Mouse (Mus musculus): ENCODE results near the gene Slc45a1. TPM values are rescaled to one million over a fixed set of nuclear protein-coding genes. Genes with fewer than 3 reads are reported as not detected.

Gene Slc45a1
- polyA plus RNA-seq, 1 experiment from 2014 or later: not detected

DNA sequence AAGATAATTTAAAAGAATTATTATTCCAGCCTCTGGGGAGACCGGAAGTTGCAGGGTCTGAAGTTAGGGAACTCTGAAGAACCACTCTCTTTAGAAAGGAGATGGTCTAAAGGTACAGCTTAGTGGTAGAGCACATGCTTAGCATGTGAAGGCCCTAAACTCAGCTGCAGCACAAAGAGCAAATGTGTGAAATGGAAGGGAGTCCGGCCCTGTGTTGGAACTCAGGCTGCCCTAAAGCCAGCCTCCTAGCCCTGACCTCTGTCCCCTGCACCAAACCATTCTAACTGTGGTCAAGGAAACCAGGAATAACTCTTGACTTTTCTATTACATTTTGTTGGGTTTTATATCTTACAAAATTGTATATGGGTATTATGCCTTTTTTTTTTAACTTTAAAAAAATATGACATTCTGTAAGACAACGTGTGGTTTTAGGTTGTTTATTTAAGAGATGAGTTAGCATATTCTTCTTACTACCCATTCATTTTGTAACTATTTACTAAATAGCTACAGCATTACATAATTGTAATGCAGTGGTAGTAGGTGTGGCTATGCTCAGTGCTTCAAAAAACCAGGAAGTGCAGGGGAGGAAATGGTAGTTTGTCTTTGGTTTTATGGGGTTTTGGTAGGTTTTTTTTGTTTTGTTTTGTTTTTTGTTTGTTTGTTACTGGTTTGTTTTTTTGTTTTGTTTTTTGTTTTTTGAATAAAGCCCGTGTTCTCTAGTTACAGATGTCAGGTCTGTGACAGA lies 58.3 kb downstream of the Slc45a1 start:
- POLR2A ChIA-PET: no interaction called here
- ATAC-seq: no peak
- in situ Hi-C loops (cut with MboI; ENCODE audit: low pct_unique_long_range_greater_than_20kb): no loop called here

DNA sequence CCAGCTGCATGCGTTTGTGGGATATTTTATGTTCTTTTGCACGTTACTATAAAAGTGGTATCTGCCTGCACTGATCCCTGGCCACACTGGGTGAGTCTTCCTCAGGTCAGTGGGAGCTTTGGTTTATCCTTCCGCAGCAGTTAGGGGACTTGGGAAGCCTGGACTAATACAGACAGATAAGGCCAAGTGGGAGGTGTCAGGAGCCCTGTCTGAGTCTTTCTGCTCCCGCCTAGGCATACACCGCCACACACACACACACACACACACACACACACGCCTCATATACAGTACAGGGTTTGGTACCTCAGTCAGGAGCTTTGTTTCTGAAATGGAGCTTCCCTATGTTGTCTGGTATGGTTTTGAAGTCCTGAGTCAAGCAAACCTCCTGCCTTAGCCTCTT lies 59.9 kb downstream of the Slc45a1 start:
- no peak for DNase-seq (ENCODE audit: low read depth, low spot score)
- ATAC-seq: no peak
- ChIA-PET CTCF (no interaction called here), POLR2A (interaction anchor here (0.6 to 1.0 kb wide), 3 partner anchors 8 to 770 kb away, joined by 3 to 4 read pairs (median 3); no protein-coding TSS in a partner anchor)
- in situ Hi-C loops (cut with MboI; ENCODE audit: low pct_unique_long_range_greater_than_20kb): no loop called here
- no peaks in the 10 kb centered on the region for H3K27me3 ChIP-seq
- TF ChIP-seq CTCF (IDR thresholded peaks at IDR 0.05): no peak

More for the DNA sequence above, 58.3 kb downstream of the Slc45a1 start:
- TF ChIP-seq CTCF (IDR thresholded peaks at IDR 0.05): no peak
- no peak for DNase-seq (ENCODE audit: low read depth, low spot score)
- CTCF ChIA-PET: interaction anchor here (1.0 kb wide), 1 partner anchor 32 kb away, joined by 3 read pairs; no protein-coding TSS in a partner anchor
- no peaks in the 10 kb centered on the region for H3K27me3 ChIP-seq

DNA sequence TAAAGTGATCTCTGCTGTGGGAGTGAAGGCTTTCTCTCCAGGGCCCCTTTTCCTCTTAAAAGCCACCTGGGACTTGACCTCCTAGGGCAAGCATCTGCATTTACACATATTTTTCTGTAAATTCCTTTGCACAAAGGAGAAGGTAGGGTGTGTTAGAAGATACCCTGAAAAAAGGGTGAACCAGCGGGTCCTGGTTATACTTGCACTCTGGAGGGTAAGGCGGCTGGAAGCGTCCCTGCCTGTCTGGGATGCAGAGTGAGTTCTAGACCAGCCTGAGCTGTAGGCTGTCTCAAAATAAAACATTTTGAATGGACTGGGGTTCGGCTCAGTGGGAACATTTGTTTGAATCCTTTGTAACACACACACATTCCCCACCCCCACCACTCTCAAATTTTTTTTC lies 60.4 kb downstream of the Slc45a1 start:
- POLR2A ChIA-PET: interaction anchor here (0.6 kb wide), 1 partner anchor 769 kb away, joined by 3 read pairs; no protein-coding TSS in a partner anchor
- no peak for DNase-seq (ENCODE audit: low read depth, low spot score)
- H3K27me3 ChIP-seq: no peaks in the 10 kb centered on the region
- no peak for ATAC-seq
- CTCF ChIA-PET: no interaction called here
- TF ChIP-seq CTCF (IDR thresholded peaks at IDR 0.05): no peak
- in situ Hi-C loops (cut with MboI; ENCODE audit: low pct_unique_long_range_greater_than_20kb): no loop called here

DNA sequence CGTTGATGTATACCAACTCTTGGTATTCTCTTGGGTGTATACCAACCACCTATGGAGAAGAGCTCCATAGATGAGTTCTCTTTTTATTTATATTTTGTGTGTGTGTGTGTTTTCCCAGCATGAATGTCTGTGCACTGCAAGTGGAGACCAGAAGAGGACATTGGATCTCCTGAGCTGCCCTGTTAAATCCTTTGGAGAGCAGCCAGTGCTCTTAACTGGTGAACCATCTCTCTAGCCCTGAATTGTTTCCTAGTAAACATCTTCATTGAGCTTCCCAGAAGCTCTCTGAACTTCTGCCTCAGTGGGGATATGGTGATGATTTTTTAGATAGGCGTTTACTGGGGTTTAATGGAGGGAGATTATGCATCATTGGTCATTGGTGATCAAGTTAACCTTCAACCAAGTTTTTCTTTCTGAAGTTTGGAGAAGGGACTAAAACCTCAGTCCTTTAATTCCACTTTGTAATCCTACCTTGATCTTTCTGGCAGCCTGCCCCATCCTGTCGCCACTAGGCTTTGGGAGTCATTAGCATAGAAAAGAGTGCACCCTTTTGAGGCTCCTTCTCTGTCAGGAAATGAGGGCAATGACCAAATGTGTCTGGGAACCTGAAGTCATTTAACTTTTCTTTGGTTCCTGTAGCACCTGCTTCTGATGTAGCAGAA lies 61.2 kb downstream of the Slc45a1 start:
- POLR2A ChIA-PET: interaction anchor here (1.6 kb wide), 1 partner anchor 20 kb away, joined by 4 read pairs; no protein-coding TSS in a partner anchor
- in situ Hi-C loops (cut with MboI; ENCODE audit: low pct_unique_long_range_greater_than_20kb): no loop called here
- H3K27me3 ChIP-seq: no peaks in the 10 kb centered on the region
- ATAC-seq (no peak), DNase-seq (ENCODE audit: low read depth, low spot score) (peak; percentile 89)
- CTCF ChIA-PET: interaction anchor here (1.0 to 1.5 kb wide), 4 partner anchors 16 to 35 kb away, joined by 3 to 4 read pairs (median 3); no protein-coding TSS in a partner anchor
- TF ChIP-seq CTCF (IDR thresholded peaks at IDR 0.05): no peak

DNA sequence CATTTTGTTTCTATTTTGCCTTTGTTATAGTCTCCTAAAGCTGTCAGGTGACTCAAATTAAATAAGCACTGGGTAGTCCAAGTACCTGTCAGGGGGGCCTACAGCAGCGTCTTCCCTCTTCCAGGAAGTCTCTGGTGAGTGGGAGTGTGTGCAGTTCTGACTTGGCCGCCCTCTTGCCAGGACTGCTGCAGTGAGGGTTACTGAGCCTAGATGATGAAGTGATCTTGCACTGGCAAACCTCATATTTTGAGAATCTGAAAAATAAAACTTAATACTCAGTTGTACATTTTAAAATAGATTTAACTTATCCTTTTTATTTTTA lies 63.7 kb downstream of the Slc45a1 start:
- no peak for DNase-seq (ENCODE audit: low read depth, low spot score)
- TF ChIP-seq CTCF (IDR thresholded peaks at IDR 0.05): no peak
- ChIA-PET POLR2A (no interaction called here), CTCF (no interaction called here)
- no peak for ATAC-seq
- in situ Hi-C loops (cut with MboI; ENCODE audit: low pct_unique_long_range_greater_than_20kb): loop anchor here (10.0 kb wide), 1 partner anchor 313 kb away; no protein-coding TSS in a partner anchor
- H3K27me3 ChIP-seq: no peaks in the 10 kb centered on the region

DNA sequence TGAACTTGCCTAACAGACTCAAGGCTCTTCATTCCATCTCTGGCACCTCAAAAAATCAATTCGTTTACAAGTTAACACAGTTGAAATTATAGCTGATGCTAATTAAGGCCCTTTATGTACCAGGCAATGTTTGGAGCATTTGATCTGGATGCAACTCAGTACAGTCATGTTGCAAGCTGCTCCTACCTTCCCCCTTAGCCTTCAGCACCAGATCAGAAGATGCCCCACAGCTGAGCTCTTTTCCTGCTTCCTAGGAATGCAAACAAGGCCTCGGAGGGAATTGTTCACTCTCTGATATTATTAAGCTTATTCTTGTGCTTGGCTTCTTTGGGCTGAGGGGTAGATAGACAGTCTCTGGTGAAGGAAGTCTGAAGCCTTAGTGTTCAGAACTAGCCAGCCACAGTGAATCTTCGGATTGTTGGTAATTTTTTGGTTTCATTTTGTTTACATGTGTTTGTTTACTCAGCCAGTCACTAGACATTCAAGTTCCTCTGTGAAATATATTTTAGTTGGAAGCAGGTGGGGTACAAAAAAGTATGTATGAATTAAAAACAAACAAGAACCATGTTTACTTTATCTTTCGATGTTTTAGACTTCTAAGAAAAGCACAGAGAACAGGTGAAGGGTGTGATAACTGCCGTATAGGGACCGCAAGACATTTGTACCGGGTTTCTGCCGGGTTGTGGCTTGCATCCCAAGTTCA lies 64.2 kb downstream of the Slc45a1 start:
- in situ Hi-C loops (cut with MboI; ENCODE audit: low pct_unique_long_range_greater_than_20kb): loop anchor here (10.0 kb wide), 1 partner anchor 313 kb away; no protein-coding TSS in a partner anchor
- no peak for TF ChIP-seq CTCF (IDR thresholded peaks at IDR 0.05)
- H3K27me3 ChIP-seq: no peaks in the 10 kb centered on the region
- ChIA-PET CTCF (interaction anchor here (0.8 to 1.5 kb wide), 4 partner anchors 16 to 52 kb away, joined by 3 to 4 read pairs (median 4); no protein-coding TSS in a partner anchor), POLR2A (no interaction called here)
- ATAC-seq (no peak), DNase-seq (ENCODE audit: low read depth, low spot score) (no peak)

DNA sequence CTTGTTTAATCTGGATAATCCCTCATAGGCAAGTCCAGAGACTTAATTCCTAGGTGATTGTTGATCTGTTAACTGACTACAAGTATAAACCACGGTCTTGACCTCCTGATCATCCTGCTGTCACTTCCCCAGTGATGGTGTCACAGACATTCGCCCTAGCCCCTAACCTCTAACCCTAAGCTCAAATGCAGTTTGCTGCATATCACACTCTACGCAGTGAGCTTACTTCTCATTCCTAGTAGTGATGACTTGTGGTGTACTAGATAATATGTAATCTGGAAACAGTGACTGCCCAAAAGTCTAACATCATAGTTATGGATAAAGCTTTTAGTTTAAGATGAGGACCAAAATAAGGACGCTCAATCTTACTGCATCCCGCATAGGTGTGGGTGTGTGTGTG lies 65.7 kb downstream of the Slc45a1 start:
- ChIA-PET CTCF (interaction anchor here (1.5 kb wide), 1 partner anchor 50 kb away, joined by 4 read pairs; no protein-coding TSS in a partner anchor), POLR2A (interaction anchor here (0.6 kb wide), 1 partner anchor 163 kb away, joined by 3 read pairs; no protein-coding TSS in a partner anchor)
- DNase-seq (ENCODE audit: low read depth, low spot score) (no peak), ATAC-seq (no peak)
- in situ Hi-C loops (cut with MboI; ENCODE audit: low pct_unique_long_range_greater_than_20kb): loop anchor here (10.0 kb wide), 1 partner anchor 311 kb away; no protein-coding TSS in a partner anchor
- H3K27me3 ChIP-seq: no peaks in the 10 kb centered on the region
- no peak for TF ChIP-seq CTCF (IDR thresholded peaks at IDR 0.05)

DNA sequence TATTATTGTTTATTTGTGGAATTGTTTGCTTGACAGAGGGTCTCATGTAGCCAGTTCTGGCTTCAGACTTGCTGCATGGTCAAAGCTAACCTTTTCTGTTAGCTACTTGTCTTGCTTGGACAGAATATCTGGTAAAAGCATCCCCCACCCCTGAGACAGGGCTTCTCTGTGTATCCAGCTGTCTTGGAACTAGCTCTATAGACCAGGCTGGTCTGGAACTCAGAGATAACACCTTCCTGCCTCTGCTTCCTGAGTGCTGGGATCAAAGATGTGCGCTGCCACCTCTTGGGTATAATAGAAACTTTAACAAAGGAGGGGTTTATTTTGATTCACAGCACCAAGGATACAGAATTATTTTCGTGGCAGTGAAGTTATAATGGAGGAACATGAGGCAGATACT lies 66.2 kb downstream of the Slc45a1 start:
- in situ Hi-C loops (cut with MboI; ENCODE audit: low pct_unique_long_range_greater_than_20kb): loop anchor here (10.0 kb wide), 1 partner anchor 311 kb away; no protein-coding TSS in a partner anchor
- no peak for TF ChIP-seq CTCF (IDR thresholded peaks at IDR 0.05)
- ChIA-PET CTCF (interaction anchor here (1.6 to 2.1 kb wide), 2 partner anchors 21 to 59 kb away, joined by 3 to 4 read pairs; no protein-coding TSS in a partner anchor), POLR2A (no interaction called here)
- no peak for ATAC-seq
- no peak for DNase-seq (ENCODE audit: low read depth, low spot score)
- H3K27me3 ChIP-seq: no peaks in the 10 kb centered on the region

DNA sequence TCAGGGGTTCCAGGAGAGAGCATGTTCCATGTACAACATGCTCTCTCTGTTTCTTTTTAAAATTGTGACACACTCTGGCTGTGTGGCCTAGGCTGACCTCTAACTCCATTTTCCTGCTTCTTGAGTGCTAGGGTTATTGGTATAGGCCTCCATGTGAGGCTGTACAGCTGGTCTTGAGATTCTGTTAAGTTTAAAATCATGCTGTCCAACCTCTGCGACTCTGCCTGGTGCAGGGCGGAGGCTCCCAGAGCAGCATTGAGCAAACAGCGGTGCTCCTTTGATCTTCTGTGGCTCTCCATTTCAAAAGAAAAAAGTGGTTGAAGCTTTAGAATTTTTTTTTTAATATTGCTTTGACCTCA lies 68.2 kb downstream of the Slc45a1 start:
- ChIA-PET POLR2A (interaction anchor here (0.6 to 3.1 kb wide), 3 partner anchors 9 to 14 kb away, joined by 3 to 13 read pairs (median 4); no protein-coding TSS in a partner anchor), CTCF (interaction anchor here (1.2 to 2.1 kb wide), 2 partner anchors 23 to 344 kb away, joined by 3 to 4 read pairs; no protein-coding TSS in a partner anchor)
- TF ChIP-seq CTCF (IDR thresholded peaks at IDR 0.05): no peak
- ATAC-seq: no peak
- no peaks in the 10 kb centered on the region for H3K27me3 ChIP-seq
- no peak for DNase-seq (ENCODE audit: low read depth, low spot score)
- in situ Hi-C loops (cut with MboI; ENCODE audit: low pct_unique_long_range_greater_than_20kb): loop anchor here (10.0 kb wide), 1 partner anchor 309 kb away; no protein-coding TSS in a partner anchor
